In genomic region chr2:167778691-167779090, GRCm38 (mm10) we compare ENCODE assay signal across 8 mouse cellular contexts.
DNase-seq lines count a peak whose midpoint lies in the region; ATAC-seq and TF ChIP-seq lines count a peak whose summit lies in the region.
"Had no signal": no experiment of that assay in that cellular context is flagged by ENCODE, and none has a peak within 500 bp of the region (broad histone marks: within the 10 kb centered on the region; RNA-seq: fewer than 3 reads in every experiment).

No protein-coding gene starts in this region.

- no peak for TF ChIP-seq CTCF in liver, embryonic 14.5 days (IDR thresholded peaks at IDR 0.05; ENCODE audit: low read depth)

- H3K4me3 ChIP-seq in kidney, embryonic 14.5 days (ENCODE audit: low read length): peak overlapping the region; percentile 52; the same call in 1 of the 2 replicates
- peak overlapping the region in 1 of 2 experiments; percentile 14; a peak in 1 of 4 replicates for H3K4me3 ChIP-seq in ES-E14 (ENCODE audit: insufficient read depth in 1 of 2, low read depth in 1 of 2, low read length in 2 of 2, poor library complexity in 1 of 2, severe bottlenecking in 1 of 2)
- H3K4me3 ChIP-seq in embryonic facial prominence, embryonic 12.5 days: no peak overlapping the region
- H3K4me3 ChIP-seq in liver, embryonic 14.5 days (ENCODE audit: insufficient read depth in 1 of 2, low read depth in 2 of 2, low read length in 2 of 2): no peak overlapping the region

- H3K4me2 ChIP-seq in kidney, embryonic 14.5 days (replicated peaks; ENCODE audit: low read depth, low read length): peak overlapping the region; percentile 89
- H3K4me2 ChIP-seq in embryonic facial prominence, embryonic 12.5 days (replicated peaks): peak overlapping the region; percentile 90; the same call in 1 of the 2 replicates
- peak overlapping the region; percentile 81 for H3K4me2 ChIP-seq in liver, embryonic 14.5 days (ENCODE audit: low read depth)

- WGBS in kidney, embryonic 14.5 days: 52% methylated on average over 10 of the region's 10 CpGs
- 72% methylated on average over 10 of the region's 10 CpGs for WGBS in embryonic facial prominence, embryonic 12.5 days
- 64% methylated on average over 10 of the region's 10 CpGs for WGBS in liver, embryonic 14.5 days (ENCODE audit: insufficient replicate concordance)

- no peaks in the 10 kb centered on the region for H3K27me3 ChIP-seq in kidney, embryonic 14.5 days (ENCODE audit: control insufficient read depth, insufficient read depth, low read length)
- H3K27me3 ChIP-seq in embryonic facial prominence, embryonic 12.5 days: 0 out of 2 replicates have a peak, but pooled peaks cover 2% of the 10 kb centered on the region
- H3K27me3 ChIP-seq in liver, embryonic 14.5 days (ENCODE audit: control insufficient read depth, insufficient read depth, low read length): no peaks in the 10 kb centered on the region

- in situ Hi-C loops in ES-E14 (cut with MboI; ENCODE audit: low sequenced_read_pairs in 2 of 2, unreplicated experiment in 2 of 2): no loop called here

- no peak for TF ChIP-seq EP300 in liver, embryonic 14.5 days (IDR thresholded peaks at IDR 0.05; ENCODE audit: low read depth)

- no peak for DNase-seq in kidney, adult 9 months
- DNase-seq in ES-E14 (ENCODE audit: low read depth, low spot score): no peak
- DNase-seq in liver, embryonic 14.5 days (ENCODE audit: low read depth in 3 of 3, low spot score in 3 of 3): no peak
- no peak for DNase-seq in layer of hippocampus, adult 18-20 months (ENCODE audit: low spot score in 2 of 2)
- no peak for DNase-seq in frontal cortex, postnatal 25 days (ENCODE audit: low spot score in 2 of 2)
- DNase-seq: cerebellum, adult 9-11 months had no signal

- no peak for ATAC-seq in kidney, embryonic 14.5 days (ENCODE audit: low FRiP score, low TSS enrichment)
- ATAC-seq in embryonic facial prominence, embryonic 12.5 days (ENCODE audit: insufficient number of reproducible peaks, insufficient read depth, low FRiP score, low TSS enrichment): no peak
- no peak for ATAC-seq in liver, embryonic 14.5 days (ENCODE audit: insufficient read depth)

- no peaks in the 10 kb centered on the region for H3K9me3 ChIP-seq in kidney, embryonic 14.5 days (ENCODE audit: control insufficient read depth, low read length)
- H3K9me3 ChIP-seq in ES-E14 (ENCODE audit: control insufficient read depth, insufficient read depth, low read depth, low read length): no peaks in the 10 kb centered on the region
- H3K9me3 ChIP-seq in embryonic facial prominence, embryonic 12.5 days: no peaks in the 10 kb centered on the region
- H3K9me3 ChIP-seq in liver, embryonic 14.5 days (ENCODE audit: control insufficient read depth, low read length): no peaks in the 10 kb centered on the region

- H3K36me3 ChIP-seq in kidney, embryonic 14.5 days (ENCODE audit: control insufficient read depth, insufficient read depth, low read length): no peaks in the 10 kb centered on the region
- no peaks in the 10 kb centered on the region for H3K36me3 ChIP-seq in ES-E14 (ENCODE audit: control insufficient read depth, insufficient read depth, low read length, poor library complexity, severe bottlenecking)
- no peaks in the 10 kb centered on the region for H3K36me3 ChIP-seq in embryonic facial prominence, embryonic 12.5 days
- H3K36me3 ChIP-seq in liver, embryonic 14.5 days (replicated peaks; ENCODE audit: control insufficient read depth, insufficient read depth, low read depth): no peaks in the 10 kb centered on the region

- H3K9ac ChIP-seq in kidney, embryonic 14.5 days (ENCODE audit: low read depth, low read length): peak overlapping the region; percentile 78; the same call in 1 of the 2 replicates
- 0 out of 2 replicates have a peak overlapping the region, but pooled peaks have one; percentile 13 for H3K9ac ChIP-seq in ES-E14 (ENCODE audit: insufficient read depth, low read depth, low read length, poor library complexity, severe bottlenecking)
- H3K9ac ChIP-seq in embryonic facial prominence, embryonic 12.5 days: no peak overlapping the region
- no peak overlapping the region for H3K9ac ChIP-seq in liver, embryonic 14.5 days (replicated peaks)

- no peak overlapping the region for H3K27ac ChIP-seq in kidney, embryonic 14.5 days (ENCODE audit: low read depth, low read length)
- no peak overlapping the region for H3K27ac ChIP-seq in ES-E14 (ENCODE audit: insufficient read depth, low read depth, low read length, poor library complexity, severe bottlenecking)
- 0 out of 2 replicates have a peak overlapping the region, but pooled peaks have one; percentile 1 for H3K27ac ChIP-seq in embryonic facial prominence, embryonic 12.5 days
- no peak overlapping the region for H3K27ac ChIP-seq in liver, embryonic 14.5 days

- H3K4me1 ChIP-seq in kidney, embryonic 14.5 days (ENCODE audit: control insufficient read depth, insufficient read depth, low read length): peaks cover 42% of the 10 kb centered on the region
- peaks cover 7 to 32% of the 10 kb centered on the region in 2 experiments; a peak in 2 of 4 replicates for H3K4me1 ChIP-seq in ES-E14 (ENCODE audit: control insufficient read depth in 2 of 2, insufficient read depth in 2 of 2, low read length in 2 of 2, poor library complexity in 1 of 2)
- H3K4me1 ChIP-seq in embryonic facial prominence, embryonic 12.5 days: peaks cover 63% of the 10 kb centered on the region
- H3K4me1 ChIP-seq in liver, embryonic 14.5 days (replicated peaks; ENCODE audit: control insufficient read depth in 2 of 2, insufficient read depth in 2 of 2, low read length in 1 of 2): peaks cover 9 to 24% of the 10 kb centered on the region in 2 experiments

TF ChIP-seq in ES-E14, 5 proteins besides CTCF, POLR2A, EP300 and RAD21:
- TF ChIP-seq ZNF384 (IDR thresholded peaks at IDR 0.05; ENCODE audit: low read depth, low read length): no peak
- no peak for TF ChIP-seq CHD2 (IDR thresholded peaks at IDR 0.05; ENCODE audit: low read depth, low read length)
- TF ChIP-seq MAFK (IDR thresholded peaks at IDR 0.05; ENCODE audit: insufficient read depth, low read depth, low read length): no peak
- no peak for TF ChIP-seq ZC3H11A (IDR thresholded peaks at IDR 0.05; ENCODE audit: borderline replicate concordance, low read depth, low read length)
- no peak for TF ChIP-seq HCFC1 (IDR thresholded peaks at IDR 0.05; ENCODE audit: borderline replicate concordance, insufficient read depth, low read length)

Comparison
In these comparisons a context has a peak if more than half of its experiments do, and no peak if none do; other contexts are left out.
1. H3K9ac ChIP-seq: peak in kidney, embryonic 14.5 days (single experiment) and ES-E14 (single experiment); none in embryonic facial prominence, embryonic 12.5 days (single experiment) and liver, embryonic 14.5 days (single experiment).
2. Peak in every context shown above with its lines, with median percentiles within 50 percentile points of each other: H3K4me2 ChIP-seq.